Mouse (Mus musculus) gonadal fat pad, adult 2 months (tissue): Measurements from ENCODE around the gene Slc31a2. TPM values are rescaled to one million over a fixed set of nuclear protein-coding genes. Genes with fewer than 3 reads are reported as not detected.
"Not testable (repeated sequence)": the region's sequence is repeated elsewhere in the genome, so short reads cannot be mapped to it uniquely, and the experiment has no call there.

Experiments
- DNase-seq: peaks from one replicate; pipeline ENCODE4 v3.0.0-alpha.2; 2012; ENCODE audit warnings: low read depth
- polyA plus RNA-seq: library from polyadenylated mRNA; depleted of rRNA; stranded (reverse); fragments of >200 nt; gene quantifications from 2 replicates; pipeline ENCODE4 v1.2.3, GENCODE M21; 2012; rRNA removed

The Slc31a2 gene
- polyA plus RNA-seq, result 64.9 and 72.7 TPM in 2 replicates

DNA sequence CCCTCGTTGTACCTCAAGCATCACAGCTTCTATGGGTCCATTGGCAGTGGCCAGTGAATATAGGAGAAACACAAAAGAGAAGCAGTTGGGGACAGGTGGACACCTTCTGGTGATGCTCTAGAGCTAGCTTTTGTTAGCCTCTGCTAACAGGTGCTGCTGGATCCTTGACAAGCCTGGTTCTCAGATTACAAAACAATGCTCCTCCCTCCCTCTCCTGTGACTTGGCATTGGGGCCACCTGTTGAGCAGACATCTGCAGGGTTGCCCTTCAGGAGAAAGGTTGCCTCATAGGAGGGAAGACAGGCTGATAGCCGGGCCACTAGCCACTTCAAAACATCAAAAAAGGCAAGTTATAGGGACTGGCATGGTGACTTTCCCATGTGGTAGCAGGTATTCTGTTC, at the start of gene Slc31a2:
TSS of gene Slc31a2 (plus strand) at position 287 of the 400 bp plus-strand sequence.
- no peak for DNase-seq

DNA sequence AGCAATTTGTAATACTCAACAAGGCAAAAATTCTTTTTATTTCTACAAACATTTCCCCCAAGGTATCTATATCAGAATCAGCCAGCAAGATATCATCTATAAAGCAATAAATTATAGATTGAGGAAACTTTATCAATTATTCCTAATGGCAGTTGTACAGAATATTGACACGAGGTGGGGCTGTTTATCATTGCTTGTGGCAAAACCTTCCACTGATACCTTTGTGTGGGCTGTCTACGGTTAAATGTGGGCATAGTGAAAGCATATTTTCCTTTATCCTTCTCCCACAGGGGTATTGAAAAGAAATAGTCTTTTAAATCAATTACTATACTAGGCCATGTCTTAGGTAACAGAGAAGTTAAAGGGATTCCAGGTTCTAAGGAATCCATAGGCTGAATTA, 48.9 kb upstream of the Slc31a2 start:
- no peak for DNase-seq

DNA sequence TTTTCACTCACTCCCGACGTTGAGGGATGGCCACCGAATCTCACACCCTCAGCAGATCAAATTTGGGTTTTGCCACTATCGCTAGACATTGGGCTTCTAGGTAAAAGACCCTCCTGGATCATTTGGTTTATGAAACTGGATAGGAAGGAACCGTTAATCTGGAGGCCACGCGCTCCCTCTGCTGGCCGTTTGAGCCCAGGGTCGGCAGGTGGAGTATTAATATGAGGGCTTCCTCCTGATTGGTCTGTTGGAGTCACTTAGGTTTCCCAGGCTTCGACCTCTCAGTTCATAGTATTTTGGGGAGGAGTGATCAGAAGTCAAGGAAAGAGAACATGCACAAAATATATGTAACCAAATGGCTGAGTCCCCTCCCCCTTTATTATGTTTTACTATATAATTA, 34.0 kb upstream of the Slc31a2 start:
- DNase-seq, result no peak

DNA sequence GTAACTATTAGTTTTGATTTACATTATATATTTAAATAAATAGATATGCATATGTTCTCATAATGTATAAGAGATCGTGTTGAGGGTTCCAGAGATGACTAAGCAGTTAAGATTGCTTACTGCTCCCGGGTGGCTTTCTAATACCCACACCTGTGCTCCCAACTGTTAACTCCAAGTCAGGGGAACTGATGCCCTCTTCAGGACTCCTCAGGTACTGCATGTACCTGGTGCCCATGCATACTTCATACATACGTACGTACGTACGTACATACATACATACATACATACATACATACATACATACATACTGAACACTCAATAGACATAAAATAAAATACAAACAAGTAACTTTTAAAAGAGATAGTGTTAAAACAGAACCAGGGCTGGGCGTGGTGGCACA, 32.9 kb upstream of the Slc31a2 start:
- DNase-seq, result no peak

DNA sequence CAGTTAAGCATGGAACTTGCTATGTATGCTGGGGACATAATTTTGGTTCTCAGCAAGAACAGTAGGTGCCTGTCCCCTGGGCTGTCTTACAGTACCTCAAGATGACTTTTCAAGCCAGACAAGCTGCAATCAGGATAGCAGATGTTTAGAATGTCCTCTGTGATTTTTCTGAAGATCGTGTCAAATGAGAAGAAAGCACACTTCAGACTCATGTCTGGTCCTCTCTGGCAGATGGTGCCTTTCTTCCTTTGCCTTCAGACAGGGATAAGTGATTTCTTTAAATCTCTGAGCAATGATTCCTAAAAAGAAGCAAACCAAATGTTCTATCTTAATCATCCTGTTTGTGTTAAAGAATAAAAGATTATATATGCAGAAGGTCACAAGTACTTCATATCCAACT, 32.2 kb upstream of the Slc31a2 start:
- no peak for DNase-seq

DNA sequence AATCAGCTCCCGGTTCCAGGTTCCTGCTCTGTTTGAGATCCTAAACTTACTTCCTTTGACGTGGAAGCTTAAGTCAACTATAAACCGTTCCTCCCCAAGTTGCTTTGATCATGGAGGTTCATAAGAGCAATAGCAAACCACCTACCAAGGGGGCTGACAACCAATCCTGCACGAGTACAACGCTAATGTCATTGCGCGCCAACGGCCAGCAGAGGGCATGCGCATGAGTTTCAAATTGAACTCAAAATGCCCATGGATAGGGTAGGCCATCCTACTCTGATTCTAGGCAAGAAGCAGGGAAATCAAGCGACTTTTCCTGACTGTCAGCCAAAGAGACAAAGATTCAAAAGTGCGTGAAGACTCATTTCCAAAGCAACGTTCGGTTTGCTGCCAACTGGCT, 31.6 kb upstream of the Slc31a2 start, which contains the start of gene Zfp37:
TSS of gene Zfp37 (minus strand) at position 279 of the 400 bp plus-strand sequence.
- DNase-seq, result no peak

DNA sequence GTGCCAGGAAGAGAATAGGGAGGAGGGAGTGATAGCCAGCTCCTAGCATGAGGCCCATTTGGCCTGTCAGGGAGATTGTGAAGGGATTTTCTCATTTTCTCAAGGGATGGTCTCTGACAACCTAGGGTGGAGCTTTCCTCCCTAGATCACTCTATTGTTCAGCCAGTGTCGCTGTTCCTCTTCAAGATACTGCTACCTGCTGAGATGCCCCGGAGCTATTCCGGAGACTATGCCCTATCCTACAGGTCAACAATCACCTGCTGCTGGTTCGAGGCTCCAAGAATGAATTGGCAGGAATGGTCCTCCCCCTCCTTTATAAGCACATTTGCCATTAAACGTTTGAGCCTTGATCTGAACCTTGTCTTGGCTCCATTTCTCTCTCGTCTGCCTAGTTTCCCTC, 21.8 kb upstream of the Slc31a2 start:
- DNase-seq, result no peak

DNA sequence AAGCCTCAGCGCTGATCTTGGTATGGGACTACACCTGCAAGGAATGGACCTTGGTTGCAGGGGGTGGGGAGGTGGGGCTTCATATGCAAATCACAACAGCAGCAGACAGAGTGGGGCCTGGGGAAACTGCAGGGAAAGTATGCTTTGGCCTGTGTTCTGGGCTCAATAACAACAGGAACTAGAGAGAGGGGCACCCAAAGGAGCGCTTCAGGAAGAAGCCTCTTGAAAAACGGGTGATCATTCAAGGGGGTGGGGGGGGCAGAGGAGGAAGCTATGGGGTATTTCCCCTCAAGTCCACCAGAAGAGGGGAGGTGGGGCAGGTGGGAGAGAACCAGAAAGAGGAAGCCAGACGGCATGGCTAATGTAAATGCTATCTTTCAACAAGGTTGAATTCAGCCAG, 14.0 kb upstream of the Slc31a2 start:
- no peak for DNase-seq

DNA sequence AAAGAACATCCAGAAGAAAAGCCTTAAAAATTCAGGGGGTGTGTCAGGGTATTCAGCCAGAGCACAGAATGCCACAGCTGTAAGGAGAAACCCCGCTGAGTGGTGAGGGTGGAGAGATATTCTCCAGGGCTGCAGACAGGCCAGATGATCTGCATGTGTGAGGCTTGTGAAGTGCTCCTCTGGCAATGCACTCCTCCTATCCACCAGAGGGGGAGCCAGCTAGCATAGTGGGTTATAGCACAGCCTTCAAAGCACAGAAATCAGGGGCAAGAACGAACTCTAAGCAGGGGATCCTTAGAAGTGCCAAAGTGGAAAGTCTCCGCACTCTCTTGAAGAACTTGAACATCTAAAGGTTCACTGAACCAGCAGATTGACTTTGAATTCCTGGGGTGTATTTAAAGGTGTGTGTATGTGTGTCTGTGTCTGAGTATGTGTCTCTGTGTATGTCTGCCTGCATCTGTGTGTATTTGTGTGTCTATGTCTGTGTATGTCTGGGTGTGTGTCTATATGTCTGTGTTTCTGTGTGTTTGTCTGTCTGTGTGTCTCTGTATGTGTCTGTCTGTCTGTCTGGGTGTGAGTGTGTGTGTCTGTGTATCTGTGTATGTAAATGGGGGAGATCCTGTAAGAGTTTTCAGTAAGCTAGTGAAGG, 11.3 kb upstream of the Slc31a2 start:
- no peak for DNase-seq

DNA sequence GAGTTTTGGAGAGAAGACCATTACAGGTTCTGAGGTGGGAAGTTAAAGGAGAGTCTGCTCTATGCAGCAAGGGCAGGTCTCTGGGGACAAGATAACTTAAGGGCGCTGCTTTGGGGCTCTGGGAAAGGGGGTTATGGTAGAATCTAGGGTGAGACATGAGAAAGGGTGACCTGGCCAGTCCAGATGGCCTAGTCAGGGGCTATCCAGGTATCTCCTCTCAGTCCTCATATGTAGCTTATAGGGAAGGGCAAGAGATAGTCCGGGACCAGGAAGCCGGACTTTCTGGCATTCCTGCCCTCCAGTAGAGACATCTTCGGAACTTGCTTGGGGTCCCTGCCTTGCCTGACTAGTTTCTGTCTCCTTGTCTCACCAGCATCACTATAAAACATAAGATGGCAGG, 10.6 kb upstream of the Slc31a2 start:
- no peak for DNase-seq

DNA sequence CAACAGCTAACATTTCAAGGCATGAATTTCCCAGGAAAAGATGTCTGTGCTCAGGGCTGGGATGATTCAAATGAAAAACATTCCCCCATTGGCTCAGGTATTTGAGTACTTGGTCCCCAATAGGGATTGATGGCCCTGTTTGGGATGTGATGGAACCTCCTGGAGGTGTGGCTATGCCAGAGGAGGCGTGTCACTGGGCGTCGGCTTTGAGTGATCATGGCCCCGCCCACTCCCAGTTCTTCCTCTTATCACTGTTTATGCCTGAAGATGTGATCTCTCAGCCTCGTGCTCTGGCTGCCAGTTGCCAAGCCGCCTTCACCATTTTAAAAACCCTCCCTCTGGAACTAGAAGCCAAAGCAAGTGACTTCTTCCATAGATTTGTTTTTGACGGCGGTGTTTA, 7.8 kb upstream of the Slc31a2 start:
- DNase-seq, result no peak

DNA sequence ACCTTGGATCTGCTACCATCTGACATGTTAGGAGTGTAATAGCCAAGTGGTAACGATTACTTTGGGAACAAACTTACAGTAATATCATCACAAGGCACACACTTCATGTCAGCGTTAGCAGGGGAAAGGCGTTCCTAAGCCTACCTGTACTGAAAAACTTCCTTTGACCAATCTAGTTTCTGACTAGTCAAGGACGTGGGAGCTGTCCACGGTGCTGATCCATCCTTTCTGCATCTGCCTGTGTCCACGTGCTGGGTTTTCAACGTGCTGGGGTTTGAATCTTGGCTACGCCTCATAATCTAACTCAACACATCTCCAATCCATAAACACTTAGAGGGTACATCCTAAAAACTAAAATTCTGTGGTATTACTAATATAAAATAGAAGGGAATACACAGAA, 5.4 kb upstream of the Slc31a2 start:
- no peak for DNase-seq

DNA sequence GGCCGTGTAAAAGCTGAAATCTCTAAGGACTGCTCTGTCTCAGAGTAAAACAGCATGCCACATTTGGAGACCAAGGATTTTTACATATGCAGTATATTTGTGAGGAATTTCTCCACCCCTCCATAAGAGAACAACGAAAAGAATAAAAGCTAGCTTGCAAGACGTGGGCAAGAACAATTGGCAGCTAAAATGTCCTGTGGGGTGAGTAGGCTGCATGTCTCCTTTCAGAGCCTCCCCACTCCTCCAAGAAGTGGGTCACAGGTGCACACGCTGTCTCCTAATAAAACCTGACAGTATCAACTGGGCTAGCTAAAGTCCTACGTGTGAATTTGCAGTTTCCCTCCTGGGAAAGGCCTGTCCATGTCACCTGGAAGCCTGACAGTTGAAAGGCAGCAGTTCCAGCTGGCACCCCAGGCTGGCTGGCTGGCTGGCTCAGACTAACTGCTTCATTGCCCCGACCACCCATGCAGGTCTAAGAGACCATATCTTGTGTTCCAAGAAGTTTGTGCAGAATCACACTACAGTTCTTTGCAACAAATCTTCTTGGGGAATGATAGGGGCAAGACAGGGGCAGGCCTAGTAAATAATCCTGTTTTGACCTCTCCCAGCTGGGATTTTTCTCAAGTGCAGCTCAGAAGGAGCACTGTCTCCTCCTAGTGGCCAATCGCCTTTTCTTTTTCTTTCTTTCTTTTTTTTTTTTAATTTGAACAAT, 927 bp downstream of the Slc31a2 start:
- DNase-seq, result no peak

DNA sequence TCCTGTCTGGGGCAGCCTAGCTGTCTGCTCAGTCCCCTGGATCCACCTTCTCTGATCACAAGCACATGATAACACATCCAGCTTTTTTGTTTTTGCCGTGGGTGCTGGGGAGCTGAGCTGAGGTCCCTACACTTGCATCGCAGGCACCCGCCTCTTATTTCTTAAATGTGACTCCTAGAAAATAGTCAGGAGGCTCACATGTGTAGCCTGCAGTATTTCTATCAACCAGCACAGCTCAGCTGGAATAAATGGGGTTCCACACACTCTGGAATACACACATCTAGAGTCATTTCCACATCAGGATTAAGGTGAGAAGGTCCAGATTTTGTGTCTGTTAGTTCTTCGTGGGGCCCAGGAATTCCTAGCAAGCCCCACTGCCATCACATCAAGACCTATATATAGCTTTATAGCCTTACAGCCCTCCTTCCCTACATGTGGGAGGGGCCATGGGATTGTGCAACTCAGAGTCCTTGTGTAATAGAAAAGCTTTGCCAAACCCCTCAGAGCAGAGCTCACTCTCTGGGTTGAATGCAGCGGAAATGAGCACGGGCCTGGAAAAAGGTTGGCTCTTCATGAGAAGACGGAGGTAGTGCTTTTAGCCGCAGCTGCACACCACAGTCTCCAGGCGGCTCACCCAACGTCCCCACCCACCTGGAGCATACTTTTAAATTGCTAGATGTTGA, 2.9 kb downstream of the Slc31a2 start:
- DNase-seq, result no peak

DNA sequence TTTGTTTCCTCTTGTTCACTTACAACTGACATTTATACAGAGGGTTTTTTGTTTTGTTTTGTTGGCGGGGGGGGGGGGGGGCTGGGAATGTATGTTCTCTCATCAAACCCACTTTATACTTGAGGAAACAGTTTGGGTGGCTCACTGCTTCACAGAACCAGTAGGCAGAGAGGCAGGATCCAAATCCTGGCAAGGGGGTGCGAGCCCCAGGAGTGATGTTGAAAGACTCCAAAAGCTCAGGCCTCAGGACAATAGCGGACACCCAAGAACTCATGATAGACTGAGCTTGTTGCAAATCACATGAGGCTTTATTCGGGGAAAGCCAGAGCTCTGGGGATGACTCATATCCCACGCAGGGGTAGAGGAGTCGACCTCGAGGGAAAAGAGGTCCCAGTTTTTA, 3.7 kb downstream of the Slc31a2 start:
- DNase-seq, result not testable (repeated sequence)

DNA sequence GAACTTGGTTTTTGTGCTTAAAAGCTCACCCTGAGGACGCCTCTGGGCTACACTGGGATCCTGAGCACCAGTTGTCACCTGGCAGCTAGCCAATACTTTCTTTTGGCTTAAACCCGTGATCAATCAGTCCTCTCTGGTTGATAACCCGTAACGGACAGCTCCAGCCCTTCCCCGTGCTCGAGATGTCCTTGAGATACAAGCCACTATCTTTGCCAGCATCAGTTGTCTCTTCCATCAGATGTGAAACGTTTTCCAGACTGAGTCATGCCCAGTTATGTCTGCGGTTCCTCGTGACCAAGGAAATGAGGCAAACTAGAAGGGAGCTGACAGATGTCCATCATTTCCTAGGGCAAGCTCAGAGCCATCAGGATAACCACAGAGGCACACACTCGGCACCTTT, 4.7 kb downstream of the Slc31a2 start:
- no peak for DNase-seq

DNA sequence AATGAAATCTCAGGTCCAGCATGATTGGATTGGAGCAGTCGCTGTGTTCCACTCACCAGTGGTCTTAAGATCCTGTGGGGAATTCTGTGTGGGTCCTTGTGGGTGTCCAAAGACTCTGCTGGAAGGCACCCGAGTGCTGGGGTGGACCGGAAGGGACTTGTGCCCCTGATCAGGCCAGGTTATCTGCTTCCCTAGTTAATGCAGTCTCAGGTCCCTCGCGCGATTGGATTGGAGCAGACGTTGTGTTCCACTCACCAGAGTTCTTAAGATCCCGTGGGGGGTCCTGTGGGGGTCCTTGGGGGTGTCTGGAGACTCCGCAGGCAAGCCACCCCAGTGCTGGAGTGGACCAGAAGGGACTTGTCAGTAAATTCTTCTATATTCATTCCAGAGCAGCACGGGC, 10.3 kb downstream of the Slc31a2 start:
- DNase-seq, result no peak

DNA sequence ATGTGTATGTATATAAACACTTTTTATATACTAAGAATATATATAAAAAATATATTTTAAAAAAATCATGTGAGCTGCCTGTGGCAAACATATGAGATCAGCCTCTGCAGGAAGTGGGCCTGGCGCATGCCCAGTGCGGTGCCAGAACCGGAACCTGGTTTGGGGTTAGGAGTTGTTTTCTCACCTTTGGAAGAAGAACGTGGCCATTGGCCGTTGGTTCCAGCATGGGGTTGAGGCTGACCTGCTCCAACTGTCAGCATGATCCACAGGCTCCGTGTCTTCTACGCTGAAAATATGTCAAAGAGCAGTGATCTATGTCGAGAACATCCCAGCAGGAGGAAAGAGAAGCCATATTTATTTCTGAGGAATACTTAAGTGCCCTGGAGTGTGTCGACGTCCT, 11.6 kb downstream of the Slc31a2 start:
- DNase-seq, result no peak

DNA sequence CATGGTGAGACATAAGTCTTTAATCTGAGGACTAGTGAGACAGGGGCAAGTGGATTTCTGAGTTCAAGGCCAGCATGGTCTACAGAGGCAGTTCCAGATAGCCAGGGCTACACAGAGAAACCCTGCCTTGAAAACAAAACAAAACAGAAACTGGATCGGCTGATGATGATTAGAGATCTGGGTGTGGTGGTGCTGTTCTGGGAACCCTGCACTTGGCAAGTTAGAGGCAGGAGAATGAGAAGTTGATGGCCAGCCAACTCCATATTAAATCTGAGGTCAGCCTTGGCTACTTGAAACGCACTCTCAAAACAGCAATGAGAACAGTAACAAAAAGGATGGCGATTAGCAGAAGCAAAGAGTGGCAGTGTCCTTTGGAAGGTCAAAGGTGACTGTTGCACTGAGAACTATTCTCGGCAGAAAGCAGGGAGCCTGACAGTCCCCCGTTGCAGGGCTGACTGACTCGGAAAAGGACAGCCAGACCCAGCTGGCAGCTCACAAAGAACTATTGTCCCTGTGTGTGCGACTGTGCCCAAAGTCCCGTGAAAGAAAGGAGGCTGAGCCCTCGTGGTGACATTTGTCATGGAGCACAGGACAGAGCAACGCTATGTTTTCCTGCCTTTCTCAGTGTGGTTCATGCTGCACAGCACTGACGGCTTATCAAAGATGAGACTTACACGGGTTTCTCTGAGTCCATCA, 12.6 kb downstream of the Slc31a2 start:
- DNase-seq, result no peak

DNA sequence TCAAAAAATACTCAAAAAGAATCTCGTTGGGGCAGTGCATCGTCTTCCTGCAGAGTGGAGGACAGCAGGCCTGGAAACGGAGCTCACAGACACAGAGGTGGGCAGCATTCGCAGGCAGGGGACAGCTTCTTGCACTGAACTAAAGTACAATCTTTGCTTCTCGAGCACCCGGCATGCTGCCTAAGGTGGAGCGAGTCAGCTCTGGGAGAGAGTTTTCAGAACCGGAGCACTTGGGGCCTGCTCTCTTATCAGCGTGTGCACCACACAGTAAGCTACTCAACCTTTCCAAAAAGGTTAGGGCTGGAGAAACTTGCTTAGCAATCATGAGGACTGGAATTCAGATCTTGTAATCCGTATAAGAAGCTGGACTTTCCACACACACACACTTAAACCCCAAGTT, 14.3 kb downstream of the Slc31a2 start:
- no peak for DNase-seq

DNA sequence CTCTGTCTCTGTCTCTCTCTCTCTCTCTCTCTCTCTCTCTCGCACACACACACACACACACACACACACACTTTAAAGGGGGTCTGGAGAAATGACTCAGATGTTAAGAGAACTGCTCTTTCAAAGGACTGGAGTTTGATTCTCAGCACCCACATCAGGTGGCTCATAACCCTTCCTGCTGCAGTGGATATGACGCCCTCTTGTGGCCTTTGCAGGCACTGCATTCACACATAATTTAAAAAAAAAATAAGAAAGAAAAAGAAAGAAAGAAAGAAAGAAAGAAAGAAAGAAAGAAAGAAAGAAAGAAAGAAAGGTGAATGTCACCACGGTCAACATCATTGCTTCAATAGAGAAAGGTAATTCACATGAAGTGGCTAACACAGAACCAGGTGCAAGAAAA, 14.9 kb downstream of the Slc31a2 start:
- no peak for DNase-seq

DNA sequence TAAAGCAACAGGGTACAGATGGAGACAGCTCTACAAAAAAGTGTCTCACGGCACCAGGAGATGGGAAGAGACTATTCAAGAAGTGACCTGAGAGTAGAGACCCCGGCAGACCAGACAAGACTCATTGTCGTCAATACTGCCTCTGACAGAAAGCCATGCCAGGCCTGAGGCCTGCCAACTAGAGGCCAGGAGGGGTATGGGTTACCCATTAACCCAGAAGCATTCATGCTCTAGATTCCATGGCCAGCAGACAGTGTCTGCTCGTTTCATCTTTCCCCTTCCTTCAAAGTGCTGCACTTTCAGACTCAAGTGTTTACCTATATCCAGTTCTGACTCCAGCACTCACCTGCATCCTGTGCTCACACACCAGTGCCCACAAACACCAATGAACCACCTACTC, 15.7 kb downstream of the Slc31a2 start:
- no peak for DNase-seq

DNA sequence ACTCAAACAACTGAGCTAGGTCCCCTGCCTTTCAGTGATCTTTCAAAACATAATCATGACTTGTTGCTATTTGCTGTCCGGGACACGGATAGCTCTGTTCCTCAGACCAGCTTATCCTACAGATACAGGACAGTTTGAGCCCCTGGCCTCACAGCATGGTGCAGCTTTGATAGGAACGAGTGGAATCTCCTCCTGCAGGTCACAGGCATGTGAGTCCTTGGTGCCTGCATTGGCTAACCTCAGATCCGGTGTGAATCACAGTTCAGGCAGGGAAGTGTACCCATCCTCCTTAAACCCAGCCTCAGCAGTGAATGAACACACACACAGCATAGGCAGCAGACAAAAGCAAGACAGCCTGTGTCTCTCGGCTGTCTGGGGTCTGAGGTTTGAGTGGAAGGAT, 19.0 kb downstream of the Slc31a2 start:
- no peak for DNase-seq
